Mouse (Mus musculus): ENCODE results near the gene Olfr639. TPM values are rescaled to one million over a fixed set of nuclear protein-coding genes. Genes with fewer than 3 reads are reported as not detected.

The Olfr639 gene
- polyA plus RNA-seq (2014; fragmentation: Nextera tagmentation; extraction: Ambion mirVana) = 0.03 TPM in 1 of 2 replicates, not detected in the other

DNA sequence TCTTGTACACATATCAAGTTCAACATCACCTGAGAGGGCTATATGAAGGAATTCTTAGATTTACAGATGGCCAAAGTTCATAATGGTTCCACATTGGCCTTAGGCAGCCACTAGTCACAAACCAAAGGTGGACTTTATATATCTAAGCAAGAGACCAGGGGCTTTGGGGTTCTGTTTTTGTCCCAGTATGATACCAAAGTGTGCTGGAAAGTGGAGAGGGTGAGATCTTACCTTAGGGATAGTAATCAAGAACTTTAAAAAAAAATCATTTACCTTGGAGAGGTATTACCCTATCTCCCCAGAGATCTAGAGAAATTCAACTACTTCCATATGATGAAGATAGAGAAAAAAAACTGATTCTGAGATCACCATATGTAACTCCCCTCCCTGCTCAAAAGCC lies at the start of gene Olfr639:
Olfr639 (minus strand) TSS at position 101 of the 400 bp plus-strand sequence.
- H3K4me1 ChIP-seq (ENCODE audit: control insufficient read depth, insufficient read depth, low read length) = no peaks in the 10 kb centered on the region
- H3K36me3 ChIP-seq (ENCODE audit: control insufficient read depth, insufficient read depth, low read length) = no peaks in the 10 kb centered on the region
- no peak within 1 kb of the TSS for H3K9ac ChIP-seq (ENCODE audit: low read depth, low read length)
- H3K27ac ChIP-seq (ENCODE audit: low read depth, low read length) = no peak within 1 kb of the TSS
- H3K4me2 ChIP-seq (replicated peaks; ENCODE audit: low read depth, low read length) = no peak within 1 kb of the TSS
- H3K9me3 ChIP-seq (ENCODE audit: control insufficient read depth, low read length) = no peaks in the 10 kb centered on the region
- no peak for ATAC-seq (ENCODE audit: low FRiP score, low TSS enrichment)
- H3K4me3 ChIP-seq (ENCODE audit: low read length) = no peak within 1 kb of the TSS
- no peaks in the 10 kb centered on the region for H3K27me3 ChIP-seq (ENCODE audit: control insufficient read depth, insufficient read depth, low read length)

DNA sequence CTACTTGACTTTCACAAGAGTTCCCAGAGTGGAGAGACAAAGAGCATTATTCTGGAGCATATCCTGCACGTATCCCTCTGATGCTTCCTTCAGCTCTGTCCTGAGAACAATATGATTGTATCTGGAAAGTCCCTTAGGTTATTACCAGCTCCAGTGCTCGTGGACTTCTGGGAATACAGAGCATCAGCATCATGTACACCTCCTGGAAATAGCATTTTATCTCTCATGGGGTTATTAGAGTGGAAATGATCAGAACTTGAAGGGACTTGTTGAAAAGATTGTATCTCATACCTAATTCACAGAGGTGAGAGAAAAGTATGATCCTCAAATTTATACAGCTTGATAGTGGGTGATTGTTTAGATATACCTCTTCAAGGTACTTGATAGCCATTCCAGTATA lies 44.2 kb upstream of the Olfr639 start, which contains the start of gene 4930516K23Rik:
4930516K23Rik (minus strand) TSS at position 101 of the 400 bp plus-strand sequence.
- H3K4me3 ChIP-seq (ENCODE audit: low read length) = no peak within 1 kb of the TSS
- no peaks in the 10 kb centered on the region for H3K4me1 ChIP-seq (ENCODE audit: control insufficient read depth, insufficient read depth, low read length)
- H3K9me3 ChIP-seq (ENCODE audit: control insufficient read depth, low read length) = no peaks in the 10 kb centered on the region
- 67% methylated on average over 2 of the region's 2 CpGs for WGBS
- H3K36me3 ChIP-seq (ENCODE audit: control insufficient read depth, insufficient read depth, low read length) = no peaks in the 10 kb centered on the region
- H3K9ac ChIP-seq (ENCODE audit: low read depth, low read length) = no peak within 1 kb of the TSS
- no peaks in the 10 kb centered on the region for H3K27me3 ChIP-seq (ENCODE audit: control insufficient read depth, insufficient read depth, low read length)
- no peak within 1 kb of the TSS for H3K27ac ChIP-seq (ENCODE audit: low read depth, low read length)
- no peak for ATAC-seq (ENCODE audit: low FRiP score, low TSS enrichment)
- H3K4me2 ChIP-seq (replicated peaks; ENCODE audit: low read depth, low read length) = no peak within 1 kb of the TSS

DNA sequence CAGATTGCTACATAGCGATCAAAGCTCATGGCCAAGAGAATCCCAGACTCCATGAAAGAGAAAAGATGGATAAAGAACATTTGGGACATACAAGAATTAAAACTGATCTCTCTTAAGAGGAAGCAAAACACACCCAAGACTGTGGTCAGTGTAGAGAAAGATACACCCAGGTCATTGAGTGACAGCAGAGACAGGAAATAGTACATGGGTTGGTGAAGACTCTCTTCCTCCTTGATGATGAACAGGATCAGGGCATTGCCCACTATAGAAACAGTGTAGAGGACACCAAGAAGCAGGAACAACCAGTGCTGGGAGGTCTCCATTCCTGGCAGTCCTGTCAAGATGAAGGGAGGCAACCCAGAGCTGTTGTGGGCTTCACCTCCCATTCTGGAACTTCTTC lies 42.1 kb upstream of the Olfr639 start:
- WGBS = 92% methylated on average over 1 of the region's 1 CpGs
- Histone ChIP-seq H3K9ac (ENCODE audit: low read depth, low read length) (no peak overlapping the region), H3K4me2 (replicated peaks; ENCODE audit: low read depth, low read length) (no peak overlapping the region), H3K27ac (ENCODE audit: low read depth, low read length) (no peak overlapping the region), H3K4me3 (ENCODE audit: low read length) (no peak overlapping the region), H3K4me1 (ENCODE audit: control insufficient read depth, insufficient read depth, low read length) (no peaks in the 10 kb centered on the region), H3K9me3 (ENCODE audit: control insufficient read depth, low read length) (no peaks in the 10 kb centered on the region), H3K36me3 (ENCODE audit: control insufficient read depth, insufficient read depth, low read length) (no peaks in the 10 kb centered on the region), H3K27me3 (ENCODE audit: control insufficient read depth, insufficient read depth, low read length) (no peaks in the 10 kb centered on the region)
- ATAC-seq (ENCODE audit: low FRiP score, low TSS enrichment) = no peak

DNA sequence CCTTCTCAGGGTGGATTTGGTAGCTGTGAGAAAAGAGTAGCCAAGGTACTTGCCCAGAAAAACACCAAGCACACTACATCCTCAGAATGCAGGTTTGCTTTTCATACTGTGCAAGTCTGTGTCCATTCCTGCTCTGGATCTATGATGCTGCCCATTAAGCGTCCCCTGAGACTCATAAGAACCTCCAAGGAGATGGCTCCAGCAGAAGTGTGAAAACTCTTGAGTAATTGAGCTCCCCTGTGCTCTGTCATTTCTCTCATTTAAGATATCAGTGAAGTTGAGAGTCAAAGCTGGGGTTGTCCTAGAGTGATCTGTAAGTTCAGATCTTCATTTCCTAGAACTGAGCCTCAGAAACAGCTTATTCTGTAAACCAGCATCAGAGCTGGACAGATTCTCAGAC lies 35.5 kb upstream of the Olfr639 start, which contains the start of gene Olfr642:
Olfr642 (minus strand) TSS at position 101 of the 400 bp plus-strand sequence.
- no peaks in the 10 kb centered on the region for H3K27me3 ChIP-seq (ENCODE audit: control insufficient read depth, insufficient read depth, low read length)
- no peaks in the 10 kb centered on the region for H3K9me3 ChIP-seq (ENCODE audit: control insufficient read depth, low read length)
- H3K4me3 ChIP-seq (ENCODE audit: low read length) = no peak within 1 kb of the TSS
- H3K27ac ChIP-seq (ENCODE audit: low read depth, low read length) = no peak within 1 kb of the TSS
- no peaks in the 10 kb centered on the region for H3K36me3 ChIP-seq (ENCODE audit: control insufficient read depth, insufficient read depth, low read length)
- no peak within 1 kb of the TSS for H3K4me2 ChIP-seq (replicated peaks; ENCODE audit: low read depth, low read length)
- ATAC-seq (ENCODE audit: low FRiP score, low TSS enrichment) = no peak
- H3K9ac ChIP-seq (ENCODE audit: low read depth, low read length) = no peak within 1 kb of the TSS
- H3K4me1 ChIP-seq (ENCODE audit: control insufficient read depth, insufficient read depth, low read length) = no peaks in the 10 kb centered on the region
- 65% methylated on average over 1 of the region's 1 CpGs for WGBS

DNA sequence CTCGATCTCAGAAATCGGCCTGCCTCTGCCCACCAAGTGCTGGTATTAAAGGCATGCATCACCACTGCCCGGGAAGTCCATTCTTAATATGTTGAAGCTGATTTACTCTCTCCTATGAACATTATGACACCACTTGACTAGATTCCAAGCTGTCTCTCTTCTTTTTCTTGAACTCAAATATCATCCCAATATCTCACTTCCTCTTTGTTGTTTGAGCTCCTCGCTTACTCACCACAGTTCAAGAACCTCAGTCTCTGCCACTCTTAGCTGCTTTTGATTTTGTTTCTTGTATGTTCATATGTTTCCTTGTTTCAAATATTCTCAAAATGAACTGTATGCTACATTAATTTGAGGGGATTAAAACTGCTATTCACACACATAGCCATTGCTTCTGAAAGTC lies 33.6 kb upstream of the Olfr639 start:
- H3K4me1 ChIP-seq (ENCODE audit: control insufficient read depth, insufficient read depth, low read length) = no peaks in the 10 kb centered on the region
- ATAC-seq (ENCODE audit: low FRiP score, low TSS enrichment) = no peak
- H3K9me3 ChIP-seq (ENCODE audit: control insufficient read depth, low read length) = no peaks in the 10 kb centered on the region
- H3K4me2 ChIP-seq (replicated peaks; ENCODE audit: low read depth, low read length) = no peak overlapping the region
- no peaks in the 10 kb centered on the region for H3K27me3 ChIP-seq (ENCODE audit: control insufficient read depth, insufficient read depth, low read length)
- no peak overlapping the region for H3K4me3 ChIP-seq (ENCODE audit: low read length)
- H3K9ac ChIP-seq (ENCODE audit: low read depth, low read length) = no peak overlapping the region
- no peaks in the 10 kb centered on the region for H3K36me3 ChIP-seq (ENCODE audit: control insufficient read depth, insufficient read depth, low read length)
- 88% methylated on average over 4 of the region's 4 CpGs for WGBS
- no peak overlapping the region for H3K27ac ChIP-seq (ENCODE audit: low read depth, low read length)

DNA sequence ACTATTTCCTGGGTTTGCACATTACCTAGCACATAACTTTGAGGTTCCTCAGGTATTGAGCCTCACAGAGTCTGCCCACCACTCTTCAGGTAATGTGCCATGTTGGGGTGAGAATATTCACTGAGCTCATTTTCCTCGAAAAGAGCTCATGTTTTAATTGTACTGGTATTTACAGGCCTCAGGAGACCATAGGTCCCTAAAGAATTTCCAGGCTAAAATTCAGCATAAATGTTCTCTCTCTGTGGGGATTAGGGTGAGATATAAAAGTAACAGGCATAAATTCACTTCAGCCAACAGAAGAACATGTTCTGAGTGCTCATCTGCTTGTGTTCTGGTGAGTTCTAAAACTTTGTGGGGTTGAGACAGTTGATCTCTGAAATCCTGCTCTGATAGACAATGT lies 18.0 kb upstream of the Olfr639 start, which contains the start of gene Olfr641:
Olfr641 (plus strand) TSS at position 301 of the 400 bp plus-strand sequence.
- 73% methylated on average over 1 of the region's 1 CpGs for WGBS
- Histone ChIP-seq H3K27ac (ENCODE audit: low read depth, low read length) (no peak within 1 kb of the TSS), H3K9ac (ENCODE audit: low read depth, low read length) (no peak within 1 kb of the TSS), H3K27me3 (ENCODE audit: control insufficient read depth, insufficient read depth, low read length) (no peaks in the 10 kb centered on the region), H3K36me3 (ENCODE audit: control insufficient read depth, insufficient read depth, low read length) (no peaks in the 10 kb centered on the region), H3K4me3 (ENCODE audit: low read length) (no peak within 1 kb of the TSS), H3K9me3 (ENCODE audit: control insufficient read depth, low read length) (no peaks in the 10 kb centered on the region), H3K4me1 (ENCODE audit: control insufficient read depth, insufficient read depth, low read length) (no peaks in the 10 kb centered on the region), H3K4me2 (replicated peaks; ENCODE audit: low read depth, low read length) (no peak within 1 kb of the TSS)
- ATAC-seq (ENCODE audit: low FRiP score, low TSS enrichment) = no peak

DNA sequence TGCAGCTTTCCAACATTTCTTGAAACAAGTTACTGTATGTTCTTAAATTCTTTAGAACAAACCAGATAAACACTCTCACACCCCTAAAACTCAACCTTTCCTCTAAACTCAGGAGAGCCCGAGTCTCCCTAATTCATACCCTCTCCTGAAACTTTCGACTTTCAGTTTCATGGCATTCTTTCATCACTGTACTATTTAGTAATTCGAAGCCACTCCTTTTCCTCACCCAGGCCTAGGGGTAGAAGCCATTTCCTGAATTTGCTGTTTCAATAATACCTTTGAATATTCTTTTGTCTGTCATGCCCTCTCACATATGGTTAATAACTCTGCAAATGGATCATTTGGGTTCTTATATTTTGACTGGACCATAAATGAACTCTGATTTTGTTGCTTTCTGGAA lies 9.9 kb upstream of the Olfr639 start:
- no peaks in the 10 kb centered on the region for H3K4me1 ChIP-seq (ENCODE audit: control insufficient read depth, insufficient read depth, low read length)
- WGBS = 79% methylated on average over 3 of the region's 3 CpGs
- no peaks in the 10 kb centered on the region for H3K9me3 ChIP-seq (ENCODE audit: control insufficient read depth, low read length)
- H3K27me3 ChIP-seq (ENCODE audit: control insufficient read depth, insufficient read depth, low read length) = no peaks in the 10 kb centered on the region
- H3K27ac ChIP-seq (ENCODE audit: low read depth, low read length) = no peak overlapping the region
- no peak overlapping the region for H3K4me3 ChIP-seq (ENCODE audit: low read length)
- no peak for ATAC-seq (ENCODE audit: low FRiP score, low TSS enrichment)
- H3K36me3 ChIP-seq (ENCODE audit: control insufficient read depth, insufficient read depth, low read length) = no peaks in the 10 kb centered on the region
- H3K4me2 ChIP-seq (replicated peaks; ENCODE audit: low read depth, low read length) = no peak overlapping the region
- H3K9ac ChIP-seq (ENCODE audit: low read depth, low read length) = no peak overlapping the region

DNA sequence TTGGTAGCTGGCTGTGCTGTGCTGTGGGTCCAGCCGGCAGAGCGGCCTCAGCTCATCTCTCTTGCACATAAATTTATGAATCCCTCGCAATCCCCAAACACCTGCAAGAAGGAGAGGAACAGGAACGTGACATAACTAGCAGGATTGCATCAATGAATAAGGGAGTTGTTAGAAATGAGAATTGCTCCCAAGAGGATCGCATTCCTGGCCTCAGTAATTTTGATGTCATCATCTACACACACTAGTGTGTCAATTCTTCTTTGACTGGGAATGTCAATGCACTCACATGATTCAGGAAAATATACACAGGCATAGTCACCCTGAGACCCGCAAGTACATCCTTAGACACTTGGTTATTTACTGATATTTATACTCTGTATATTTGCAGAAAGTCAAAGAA lies 8.4 kb upstream of the Olfr639 start, which contains the start of gene Olfr640:
Olfr640 (minus strand) TSS at position 101 of the 400 bp plus-strand sequence.
- H3K4me3 ChIP-seq (ENCODE audit: low read length) = no peak within 1 kb of the TSS
- ATAC-seq (ENCODE audit: low FRiP score, low TSS enrichment) = no peak

DNA sequence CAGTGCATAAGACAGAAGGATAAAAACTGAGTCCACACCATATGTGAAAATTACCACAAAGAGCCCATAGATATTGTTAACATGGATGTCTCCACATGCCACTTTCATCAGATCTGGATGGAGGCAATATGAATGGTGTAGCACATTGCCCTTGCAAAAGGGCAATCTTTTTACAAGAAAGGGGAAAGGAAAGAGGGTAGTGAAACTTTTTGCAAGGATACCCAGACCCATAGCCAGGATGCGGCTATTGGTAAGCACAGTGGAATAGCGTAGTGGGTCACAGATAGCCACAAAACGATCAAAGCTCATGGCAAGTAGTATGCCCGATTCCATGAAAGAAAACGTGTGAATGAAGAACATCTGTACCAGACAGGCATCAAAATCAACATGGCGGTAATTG lies 4.5 kb upstream of the Olfr639 start:
- H3K9me3 ChIP-seq (ENCODE audit: control insufficient read depth, low read length) = no peaks in the 10 kb centered on the region
- H3K27me3 ChIP-seq (ENCODE audit: control insufficient read depth, insufficient read depth, low read length) = no peaks in the 10 kb centered on the region

More for the DNA sequence above, 8.4 kb upstream of the Olfr639 start, which contains the start of gene Olfr640:
- Histone ChIP-seq H3K9me3 (ENCODE audit: control insufficient read depth, low read length) (no peaks in the 10 kb centered on the region), H3K27me3 (ENCODE audit: control insufficient read depth, insufficient read depth, low read length) (no peaks in the 10 kb centered on the region), H3K9ac (ENCODE audit: low read depth, low read length) (no peak within 1 kb of the TSS), H3K36me3 (ENCODE audit: control insufficient read depth, insufficient read depth, low read length) (no peaks in the 10 kb centered on the region), H3K4me2 (replicated peaks; ENCODE audit: low read depth, low read length) (no peak within 1 kb of the TSS), H3K27ac (ENCODE audit: low read depth, low read length) (no peak within 1 kb of the TSS), H3K4me1 (ENCODE audit: control insufficient read depth, insufficient read depth, low read length) (no peaks in the 10 kb centered on the region)
- 76% methylated on average over 6 of the region's 6 CpGs for WGBS

More for the DNA sequence above, 4.5 kb upstream of the Olfr639 start:
- WGBS = 93% methylated on average over 6 of the region's 6 CpGs
- ATAC-seq (ENCODE audit: low FRiP score, low TSS enrichment) = no peak
- Histone ChIP-seq H3K27ac (ENCODE audit: low read depth, low read length) (no peak overlapping the region), H3K36me3 (ENCODE audit: control insufficient read depth, insufficient read depth, low read length) (no peaks in the 10 kb centered on the region), H3K9ac (ENCODE audit: low read depth, low read length) (no peak overlapping the region), H3K4me2 (replicated peaks; ENCODE audit: low read depth, low read length) (no peak overlapping the region), H3K4me3 (ENCODE audit: low read length) (no peak overlapping the region), H3K4me1 (ENCODE audit: control insufficient read depth, insufficient read depth, low read length) (no peaks in the 10 kb centered on the region)

Measured in kidney, embryonic 14.5 days (tissue).